Mouse (Mus musculus): ENCODE data around the gene Msi2. TPM values are rescaled to one million over a fixed set of nuclear protein-coding genes. Genes with fewer than 3 reads are reported as not detected.

The Msi2 gene
- total RNA-seq, 1 experiment from 2014 or later, result 97.9 TPM

GRCm38 (mm10) chr11:88715299-88715698 is 3.0 kb downstream of the Msi2 start:
- no peak for ATAC-seq (ENCODE audit: extremely low read depth, insufficient number of reproducible peaks, low FRiP score, poor library complexity, severe bottlenecking)

DNA sequence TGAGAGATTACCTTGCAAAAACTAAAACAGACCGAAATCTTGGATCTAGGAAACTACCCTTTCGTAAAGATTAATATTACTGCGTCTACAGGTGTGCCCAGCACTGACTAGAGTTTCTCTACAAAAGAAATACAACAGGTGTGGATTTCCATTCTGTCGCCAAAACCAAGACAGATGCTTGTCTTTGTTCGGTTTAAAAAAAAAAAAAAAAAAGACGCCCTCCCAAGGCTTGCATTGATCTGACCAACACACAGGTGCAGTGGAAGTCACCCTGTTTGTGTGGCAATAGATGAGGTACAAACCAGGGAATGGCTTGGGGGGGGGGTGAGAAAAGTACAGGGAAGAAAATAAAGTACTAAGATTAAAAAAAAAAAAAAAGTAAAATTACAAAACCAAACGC is 4.2 kb downstream of the Msi2 start:
- no peak for ATAC-seq (ENCODE audit: extremely low read depth, insufficient number of reproducible peaks, low FRiP score, poor library complexity, severe bottlenecking)

DNA sequence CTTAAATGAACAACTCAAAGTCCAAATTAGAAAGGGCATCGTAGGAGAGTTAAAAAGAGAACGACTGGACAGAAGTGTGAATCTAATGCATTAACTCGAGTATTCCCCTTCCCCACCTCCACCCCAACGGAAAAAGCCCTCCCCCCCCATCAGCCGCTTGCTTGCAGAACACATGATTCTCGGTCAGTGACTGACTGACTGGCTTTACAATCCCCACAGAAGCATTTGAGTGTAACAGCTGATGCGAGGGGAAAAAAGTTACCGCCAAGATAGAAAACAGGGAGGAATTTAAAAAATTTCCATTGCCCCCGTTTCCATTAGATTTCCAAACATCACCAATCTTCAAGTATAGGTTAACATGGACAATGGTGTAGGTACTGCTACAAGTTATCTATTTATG is 4.8 kb downstream of the Msi2 start:
- no peak for ATAC-seq (ENCODE audit: extremely low read depth, insufficient number of reproducible peaks, low FRiP score, poor library complexity, severe bottlenecking)

- no peak for ATAC-seq (ENCODE audit: extremely low read depth, insufficient number of reproducible peaks, low FRiP score, poor library complexity, severe bottlenecking)
These were observed 8.3 kb downstream of the Msi2 start for GRCm38 (mm10) chr11:88709876-88710614.

- no peak for ATAC-seq (ENCODE audit: extremely low read depth, insufficient number of reproducible peaks, low FRiP score, poor library complexity, severe bottlenecking)
These were observed 11.0 kb downstream of the Msi2 start for GRCm38 (mm10) chr11:88707228-88707775.

DNA sequence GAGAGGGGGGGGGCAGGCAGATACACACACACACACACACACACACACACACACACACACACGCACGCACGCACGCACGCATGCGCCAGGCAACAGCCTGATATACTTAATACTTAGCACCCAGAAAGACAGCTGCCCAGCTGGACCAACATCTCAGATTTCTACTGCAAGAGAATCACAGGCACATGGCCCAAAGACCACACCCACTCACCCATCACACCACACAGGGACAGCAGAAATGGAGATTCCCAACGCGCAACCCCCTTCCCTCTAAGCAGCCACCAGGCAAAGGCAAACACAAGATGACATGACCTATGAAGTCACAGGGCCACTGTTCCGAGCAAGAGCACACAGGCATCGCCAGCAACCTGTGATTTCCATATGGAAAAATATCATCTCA is 13.6 kb downstream of the Msi2 start:
- no peak for ATAC-seq (ENCODE audit: extremely low read depth, insufficient number of reproducible peaks, low FRiP score, poor library complexity, severe bottlenecking)

DNA sequence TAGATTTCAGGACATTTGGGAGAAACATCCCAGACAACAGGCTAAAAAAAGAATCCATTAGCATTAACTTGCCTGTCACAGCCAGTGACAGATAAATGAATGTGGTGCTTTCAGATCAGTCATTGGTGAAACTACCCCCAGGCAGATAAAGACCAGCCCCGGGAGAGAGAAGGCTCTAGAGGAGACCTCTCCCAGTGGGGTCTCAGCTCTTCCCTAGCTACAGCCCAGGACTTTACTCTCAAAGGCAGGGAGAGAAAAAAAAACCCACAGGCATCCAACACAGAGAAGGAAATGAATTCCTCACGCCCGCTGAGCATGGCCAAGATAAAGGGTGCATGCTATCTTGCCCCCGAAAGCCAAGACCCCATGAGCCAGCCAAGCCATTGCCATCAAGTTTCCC is 15.1 kb downstream of the Msi2 start:
- no peak for ATAC-seq (ENCODE audit: extremely low read depth, insufficient number of reproducible peaks, low FRiP score, poor library complexity, severe bottlenecking)

- ATAC-seq (ENCODE audit: extremely low read depth, insufficient number of reproducible peaks, low FRiP score, poor library complexity, severe bottlenecking), result no peak
These were observed 16.2 kb downstream of the Msi2 start for GRCm38 (mm10) chr11:88701976-88702659.

DNA sequence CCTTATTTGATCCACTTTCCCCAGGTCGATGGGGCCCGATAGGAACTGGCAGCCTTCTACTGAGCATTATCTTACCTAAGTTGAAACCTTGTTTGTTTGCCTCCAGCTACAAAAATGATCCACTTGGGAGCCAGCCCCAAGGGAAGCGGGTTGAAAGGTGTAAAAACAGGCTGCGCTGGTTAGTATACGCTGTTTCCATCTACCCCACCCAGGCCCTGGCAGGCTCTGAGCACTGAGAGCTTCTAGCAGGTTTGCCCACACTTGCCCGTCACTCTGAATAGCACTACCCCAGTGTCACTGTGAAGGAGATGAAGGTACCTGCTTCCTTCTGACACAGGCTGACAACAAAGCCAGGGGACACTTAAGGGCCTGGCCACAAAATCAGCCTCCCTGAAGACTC is 17.3 kb downstream of the Msi2 start:
- no peak for ATAC-seq (ENCODE audit: extremely low read depth, insufficient number of reproducible peaks, low FRiP score, poor library complexity, severe bottlenecking)

DNA sequence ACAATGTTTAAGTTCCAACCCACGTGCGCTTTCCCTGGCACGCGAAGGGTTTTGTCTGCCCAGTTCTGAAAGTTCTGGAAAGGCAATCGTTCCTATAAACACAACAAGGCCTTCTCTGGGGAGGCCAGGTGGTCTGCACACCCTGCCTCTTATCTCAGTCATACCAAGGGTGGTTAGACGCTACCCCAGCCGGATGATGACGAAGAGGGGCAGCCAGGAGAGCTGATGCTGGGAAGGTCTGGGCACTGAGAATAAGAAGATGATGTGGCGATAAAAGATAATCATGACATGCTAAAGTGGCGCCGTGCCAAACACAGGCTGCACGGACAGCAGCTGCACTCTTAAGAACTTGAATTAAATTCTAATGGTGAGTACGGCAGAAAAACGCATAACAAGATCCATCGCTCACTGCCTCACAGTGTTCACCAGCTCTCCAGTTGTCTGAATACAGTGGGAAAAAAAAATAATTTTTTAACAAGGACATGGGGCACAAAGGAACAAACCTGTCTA is 18.1 kb downstream of the Msi2 start:
- ATAC-seq (ENCODE audit: extremely low read depth, insufficient number of reproducible peaks, low FRiP score, poor library complexity, severe bottlenecking), result no peak

- ATAC-seq (ENCODE audit: extremely low read depth, insufficient number of reproducible peaks, low FRiP score, poor library complexity, severe bottlenecking), result no peak
These were observed 24.1 kb downstream of the Msi2 start for GRCm38 (mm10) chr11:88693905-88694893.

GRCm38 (mm10) chr11:88693002-88693769 is 25.1 kb downstream of the Msi2 start:
- ATAC-seq (ENCODE audit: extremely low read depth, insufficient number of reproducible peaks, low FRiP score, poor library complexity, severe bottlenecking), result no peak

GRCm38 (mm10) chr11:88692374-88692773 is 25.9 kb downstream of the Msi2 start:
- ATAC-seq (ENCODE audit: extremely low read depth, insufficient number of reproducible peaks, low FRiP score, poor library complexity, severe bottlenecking), result no peak

DNA sequence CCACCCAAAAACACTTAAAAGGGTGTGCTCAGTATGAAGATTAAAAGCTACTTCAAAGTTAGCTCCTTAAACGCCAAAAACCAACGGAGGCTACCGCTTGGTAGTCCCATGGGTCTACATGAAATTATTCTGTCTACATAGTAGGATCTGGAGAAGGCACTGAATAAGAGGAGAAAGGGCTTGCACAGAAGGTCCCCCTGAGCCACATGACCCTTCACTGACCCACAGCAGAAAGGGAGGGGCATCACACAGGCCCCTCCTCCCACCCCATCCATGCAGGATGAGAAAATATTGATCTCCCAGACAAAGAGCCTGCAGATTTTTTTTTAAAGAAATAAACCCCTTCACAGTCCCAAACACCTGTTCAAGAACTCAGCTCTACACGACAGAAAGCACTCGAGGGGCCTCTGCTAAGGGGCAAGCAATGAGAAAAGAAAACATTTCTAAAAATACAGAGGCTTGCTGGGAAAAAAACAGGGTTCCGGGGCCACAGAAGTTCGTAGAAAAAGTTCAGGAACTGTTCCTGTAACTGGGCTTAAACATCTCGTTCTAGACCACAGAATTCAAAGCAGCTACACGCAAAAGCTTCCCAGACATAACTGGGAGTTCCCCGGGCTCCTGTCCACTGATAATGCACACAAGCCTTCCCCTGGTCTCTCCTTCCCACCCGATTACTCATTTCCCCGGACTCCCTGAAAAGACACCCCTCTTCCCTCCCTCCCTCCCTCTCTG is 27.6 kb downstream of the Msi2 start:
- no peak for ATAC-seq (ENCODE audit: extremely low read depth, insufficient number of reproducible peaks, low FRiP score, poor library complexity, severe bottlenecking)

GRCm38 (mm10) chr11:88689831-88690459 is 28.4 kb downstream of the Msi2 start:
- no peak for ATAC-seq (ENCODE audit: extremely low read depth, insufficient number of reproducible peaks, low FRiP score, poor library complexity, severe bottlenecking)

- no peak for ATAC-seq (ENCODE audit: extremely low read depth, insufficient number of reproducible peaks, low FRiP score, poor library complexity, severe bottlenecking)
These were observed 29.7 kb downstream of the Msi2 start for GRCm38 (mm10) chr11:88688644-88689043.

- no peak for ATAC-seq (ENCODE audit: extremely low read depth, insufficient number of reproducible peaks, low FRiP score, poor library complexity, severe bottlenecking)
These were observed 30.6 kb downstream of the Msi2 start for GRCm38 (mm10) chr11:88687711-88688110.

Data from neutrophil, adult 5-6 weeks (primary cell).